Mouse (Mus musculus): Measurements from ENCODE around the gene Rps13. TPM values are rescaled to one million over a fixed set of nuclear protein-coding genes. Genes with fewer than 3 reads are reported as not detected.
"Not testable (repeated sequence)": the region's sequence is repeated elsewhere in the genome, so short reads cannot be mapped to it uniquely, and the experiment has no call there.

Gene Rps13
- 493 and 501 TPM in 2 replicates for polyA plus RNA-seq (2012; ENCODE audit: insufficient read depth, insufficient read length, missing spikeins)

DNA sequence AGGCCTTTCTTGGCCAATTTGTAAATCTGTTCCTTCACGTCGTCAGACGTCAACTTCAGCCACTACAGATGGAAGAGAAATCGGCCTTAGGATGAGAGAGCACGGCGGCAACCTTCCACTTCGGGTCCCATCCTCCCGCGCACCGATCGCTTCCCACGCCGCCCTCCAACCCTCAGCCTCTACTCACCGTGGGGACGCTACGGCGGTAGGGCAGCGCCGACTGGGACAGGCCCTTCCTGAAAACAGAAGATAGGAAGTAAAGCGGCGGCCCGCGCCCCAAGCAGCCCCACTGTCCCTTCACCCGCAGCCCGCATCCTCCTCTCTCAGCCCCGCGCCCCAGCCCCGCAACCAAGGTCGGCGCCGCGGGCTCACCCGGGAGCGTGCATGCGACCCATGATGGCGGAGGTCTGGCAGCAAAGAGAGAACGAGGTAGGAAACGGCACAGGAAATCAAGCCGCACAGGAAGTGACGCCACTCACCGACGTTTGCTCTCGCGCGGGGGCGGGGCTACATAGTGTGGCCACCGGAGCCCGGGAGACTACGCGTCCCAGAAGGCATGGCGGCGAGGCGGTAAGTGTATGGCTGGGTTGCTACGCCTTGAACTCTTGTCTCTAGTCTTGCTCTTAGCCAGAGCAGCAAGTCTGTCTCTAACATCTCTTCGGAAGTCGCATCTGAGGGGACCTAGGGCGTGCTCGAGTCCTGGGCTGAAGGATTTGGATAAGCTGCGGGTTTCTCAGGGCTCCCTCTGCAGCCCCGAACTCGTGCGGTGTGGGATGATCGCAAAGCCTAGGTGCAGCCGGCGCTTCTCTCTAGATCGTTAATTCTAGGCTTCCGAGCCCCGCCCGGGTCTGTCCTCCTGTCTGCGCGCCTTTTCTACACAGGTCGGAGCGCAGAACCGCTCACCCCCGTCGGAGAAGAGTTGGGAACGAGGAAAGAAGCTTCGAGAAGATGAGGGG is at the start of gene Rps13:
Rps13 (minus strand) TSS at position 483 of the 956 bp plus-strand sequence.
- Histone ChIP-seq H3K27ac (ENCODE audit: insufficient read depth, low read depth, low read length) (peak within 1 kb of the TSS; percentile 48), H3K4me3 (ENCODE audit: insufficient read depth, low read length) (peak within 1 kb of the TSS; percentile 71), H3K4me1 (ENCODE audit: control insufficient read depth, insufficient read depth, low read length) (peaks cover 7% of the 10 kb centered on the region)
- TF ChIP-seq CTCF (IDR thresholded peaks at IDR 0.05; ENCODE audit: low read depth, low read length): no peak
- no peak for TF ChIP-seq POLR2A (IDR thresholded peaks at IDR 0.05; ENCODE audit: borderline replicate concordance, low read depth, low read length)

DNA sequence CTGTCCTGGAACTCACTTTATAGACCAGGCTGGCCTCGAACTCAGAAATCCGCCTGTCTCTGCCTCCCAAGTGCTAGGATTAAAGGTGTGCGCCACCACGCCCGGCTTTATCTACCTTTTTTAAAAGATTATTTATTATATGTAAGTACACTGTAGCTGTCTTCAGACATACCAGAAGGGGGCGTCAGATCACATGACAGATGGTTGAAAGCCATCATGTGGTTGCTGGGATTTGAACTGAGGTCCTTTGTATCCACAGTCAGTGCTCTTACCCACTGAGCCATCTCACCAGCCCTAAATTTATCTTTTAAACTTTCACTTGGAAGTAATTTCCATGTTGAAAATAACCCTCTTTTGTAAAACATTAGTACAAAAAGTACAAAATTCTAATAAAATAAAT is 45.2 kb upstream of the Rps13 start:
- not testable (repeated sequence) for H3K27ac ChIP-seq (ENCODE audit: insufficient read depth, low read depth, low read length); H3K4me3 ChIP-seq (ENCODE audit: insufficient read depth, low read length); H3K4me1 ChIP-seq (ENCODE audit: control insufficient read depth, insufficient read depth, low read length)

DNA sequence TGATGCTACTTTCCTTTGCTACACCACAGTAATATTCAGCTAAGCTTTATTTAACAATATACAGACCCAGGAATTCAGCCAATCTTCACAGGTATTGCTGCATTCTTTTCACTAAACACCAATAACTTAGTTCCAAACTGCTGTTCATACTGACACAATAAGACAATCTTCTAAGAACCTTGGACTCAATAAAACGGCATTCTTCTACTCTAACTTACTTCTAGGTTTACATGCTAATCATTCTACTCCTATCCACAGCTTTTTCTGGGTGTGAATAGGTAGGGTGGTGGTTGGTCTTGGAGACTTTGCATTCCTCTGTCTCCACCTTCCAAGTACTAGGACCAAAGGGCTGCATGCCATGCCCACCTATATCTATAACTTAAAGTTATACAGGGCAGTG is 40.3 kb upstream of the Rps13 start:
- no peak overlapping the region for H3K27ac ChIP-seq (ENCODE audit: insufficient read depth, low read depth, low read length)
- peaks cover 11% of the 10 kb centered on the region for H3K4me1 ChIP-seq (ENCODE audit: control insufficient read depth, insufficient read depth, low read length)
- no peak for TF ChIP-seq POLR2A (IDR thresholded peaks at IDR 0.05; ENCODE audit: borderline replicate concordance, low read depth, low read length)
- no peak overlapping the region for H3K4me3 ChIP-seq (ENCODE audit: insufficient read depth, low read length)

DNA sequence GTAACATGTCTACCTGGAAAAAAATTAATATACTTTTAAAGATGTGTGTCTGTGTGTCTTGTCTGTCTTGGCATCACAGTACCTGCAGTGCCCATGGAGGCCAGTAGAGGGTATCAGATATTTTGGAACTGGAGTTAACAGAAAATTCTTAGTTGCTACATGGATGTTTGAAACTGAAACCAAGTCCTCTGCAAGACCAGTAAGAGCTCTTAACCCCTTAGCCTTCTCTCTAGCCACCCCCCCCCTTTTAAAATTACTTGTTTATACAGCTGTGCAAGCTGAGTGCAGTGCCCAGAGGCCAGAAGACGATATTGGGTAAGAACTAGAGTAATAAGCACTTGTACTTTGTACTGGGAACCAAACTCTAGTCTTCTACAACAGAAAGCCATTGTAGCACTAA is 2.2 kb upstream of the Rps13 start:
- H3K4me3 ChIP-seq (ENCODE audit: insufficient read depth, low read length): no peak overlapping the region
- no peak overlapping the region; the same call in 1 of the 2 replicates for H3K27ac ChIP-seq (ENCODE audit: insufficient read depth, low read depth, low read length)
- H3K4me1 ChIP-seq (ENCODE audit: control insufficient read depth, insufficient read depth, low read length): peaks cover 7% of the 10 kb centered on the region
- TF ChIP-seq POLR2A (IDR thresholded peaks at IDR 0.05; ENCODE audit: borderline replicate concordance, low read depth, low read length) (no peak), CTCF (IDR thresholded peaks at IDR 0.05; ENCODE audit: low read depth, low read length) (no peak)

DNA sequence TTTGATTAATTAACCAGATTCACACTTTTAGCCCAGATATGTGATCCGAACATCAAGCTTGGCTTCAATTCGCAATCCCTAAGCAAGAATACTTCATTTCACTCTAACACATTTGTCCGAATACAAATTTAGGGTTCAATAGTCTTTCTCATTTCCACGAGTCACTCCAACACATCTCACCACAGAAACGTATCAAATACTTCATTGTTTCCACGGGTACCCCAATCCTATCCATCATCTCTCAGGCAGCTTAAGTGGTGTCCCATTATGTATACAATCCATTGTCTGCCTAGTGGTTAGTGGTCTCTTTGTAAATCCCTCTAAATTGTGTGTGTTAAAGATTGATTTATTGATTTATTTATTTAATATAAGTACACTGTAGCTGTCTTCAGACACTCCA is 1.1 kb upstream of the Rps13 start:
- no peak for TF ChIP-seq POLR2A (IDR thresholded peaks at IDR 0.05; ENCODE audit: borderline replicate concordance, low read depth, low read length)
- TF ChIP-seq CTCF (IDR thresholded peaks at IDR 0.05; ENCODE audit: low read depth, low read length): no peak
- Histone ChIP-seq H3K27ac (ENCODE audit: insufficient read depth, low read depth, low read length) (no peak overlapping the region), H3K4me3 (ENCODE audit: insufficient read depth, low read length) (no peak overlapping the region), H3K4me1 (ENCODE audit: control insufficient read depth, insufficient read depth, low read length) (peaks cover 7% of the 10 kb centered on the region)

DNA sequence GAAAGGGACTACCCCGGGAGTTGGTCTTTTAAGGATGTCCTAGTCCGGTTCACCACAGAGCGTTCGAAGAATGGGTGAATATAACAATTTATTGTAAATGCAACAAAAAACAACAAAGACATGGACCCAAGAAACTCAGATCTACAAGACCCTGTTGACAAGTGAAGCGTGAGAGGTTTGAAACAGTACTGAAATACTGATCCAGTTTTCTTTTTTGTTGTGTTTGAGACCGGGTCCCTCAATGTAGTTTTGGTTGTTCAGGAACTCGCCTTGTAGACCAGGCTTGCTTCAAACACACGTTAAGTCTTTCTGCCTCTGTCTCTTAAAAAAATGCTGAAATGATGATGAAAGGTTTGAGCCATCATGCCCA is 659 bp upstream of the Rps13 start:
- no peak for TF ChIP-seq CTCF (IDR thresholded peaks at IDR 0.05; ENCODE audit: low read depth, low read length)
- TF ChIP-seq POLR2A (IDR thresholded peaks at IDR 0.05; ENCODE audit: borderline replicate concordance, low read depth, low read length): no peak

DNA sequence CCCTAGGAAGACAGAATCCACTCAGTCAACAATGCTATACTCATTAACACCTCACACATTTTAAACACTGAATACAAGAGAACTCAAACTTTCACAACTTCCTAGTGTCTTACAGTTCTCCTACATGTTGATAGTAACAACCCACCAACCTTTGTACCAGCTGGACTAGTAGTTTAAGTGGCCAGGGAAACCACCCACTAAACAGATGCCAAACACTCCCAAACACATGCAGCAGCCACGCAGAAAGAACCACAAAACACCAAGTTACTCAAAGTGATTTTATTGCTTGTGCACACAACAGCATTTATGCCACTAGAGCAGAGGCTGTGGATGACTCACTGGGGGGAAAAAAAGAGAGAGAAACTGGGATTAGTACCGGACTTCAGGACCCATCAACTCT is 2.7 kb downstream of the Rps13 start:
- TF ChIP-seq CTCF (IDR thresholded peaks at IDR 0.05; ENCODE audit: low read depth, low read length): no peak
- TF ChIP-seq POLR2A (IDR thresholded peaks at IDR 0.05; ENCODE audit: borderline replicate concordance, low read depth, low read length): no peak
- Histone ChIP-seq H3K4me3 (ENCODE audit: insufficient read depth, low read length) (no peak overlapping the region), H3K4me1 (ENCODE audit: control insufficient read depth, insufficient read depth, low read length) (peaks cover 4% of the 10 kb centered on the region; the same call in 1 of the 2 replicates), H3K27ac (ENCODE audit: insufficient read depth, low read depth, low read length) (no peak overlapping the region)

More for the DNA sequence above, 659 bp upstream of the Rps13 start:
- Histone ChIP-seq H3K4me3 (ENCODE audit: insufficient read depth, low read length) (peak overlapping the region; percentile 71), H3K4me1 (ENCODE audit: control insufficient read depth, insufficient read depth, low read length) (peaks cover 7% of the 10 kb centered on the region), H3K27ac (ENCODE audit: insufficient read depth, low read depth, low read length) (peak overlapping the region; percentile 42; the same call in 1 of the 2 replicates)

DNA sequence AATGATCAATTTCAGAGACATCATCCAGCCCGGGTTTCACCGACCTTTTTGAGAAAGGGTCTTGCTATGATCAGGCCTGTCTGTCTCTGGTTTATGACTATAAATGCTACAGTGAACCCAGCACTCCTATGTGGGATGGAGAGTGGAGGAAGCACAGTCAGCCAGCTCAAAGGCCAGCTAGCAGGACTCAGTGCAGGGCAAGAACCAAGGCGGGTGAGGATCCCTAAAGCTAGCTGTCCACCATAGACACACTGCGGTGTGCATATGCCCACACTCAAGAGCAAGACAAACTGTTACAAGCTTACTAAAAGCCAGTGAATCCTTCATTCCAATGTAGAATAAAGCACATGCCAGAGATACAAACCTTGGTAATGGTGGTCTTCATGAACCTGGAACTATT is 4.1 kb downstream of the Rps13 start:
- Histone ChIP-seq H3K4me3 (ENCODE audit: insufficient read depth, low read length) (no peak overlapping the region), H3K4me1 (ENCODE audit: control insufficient read depth, insufficient read depth, low read length) (peaks cover 4% of the 10 kb centered on the region; the same call in 1 of the 2 replicates), H3K27ac (ENCODE audit: insufficient read depth, low read depth, low read length) (no peak overlapping the region)
- TF ChIP-seq CTCF (IDR thresholded peaks at IDR 0.05; ENCODE audit: low read depth, low read length) (no peak), POLR2A (IDR thresholded peaks at IDR 0.05; ENCODE audit: borderline replicate concordance, low read depth, low read length) (no peak)

DNA sequence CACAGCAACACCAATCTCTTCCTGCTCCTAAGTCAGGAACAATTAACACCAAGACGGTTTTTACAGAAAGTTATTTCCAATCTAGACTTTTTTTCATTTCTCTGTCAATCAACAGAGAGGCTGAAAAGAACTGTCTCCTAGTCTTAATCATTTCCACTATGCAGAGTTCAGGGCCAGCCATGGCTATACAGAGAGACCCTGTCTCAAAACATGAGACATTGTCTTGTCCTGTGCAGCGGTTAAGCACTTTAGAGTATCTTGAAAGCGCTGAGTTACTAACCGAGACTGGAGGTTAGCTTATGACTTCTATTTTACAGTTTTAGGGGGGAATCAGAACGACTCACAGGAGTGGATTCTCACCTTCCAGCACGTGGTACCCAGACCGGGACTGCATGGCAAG is 5.2 kb downstream of the Rps13 start:
- Histone ChIP-seq H3K4me3 (ENCODE audit: insufficient read depth, low read length) (no peak overlapping the region), H3K27ac (ENCODE audit: insufficient read depth, low read depth, low read length) (no peak overlapping the region), H3K4me1 (ENCODE audit: control insufficient read depth, insufficient read depth, low read length) (peaks cover 4% of the 10 kb centered on the region; the same call in 1 of the 2 replicates)
- TF ChIP-seq CTCF (IDR thresholded peaks at IDR 0.05; ENCODE audit: low read depth, low read length): no peak
- TF ChIP-seq POLR2A (IDR thresholded peaks at IDR 0.05; ENCODE audit: borderline replicate concordance, low read depth, low read length): no peak

DNA sequence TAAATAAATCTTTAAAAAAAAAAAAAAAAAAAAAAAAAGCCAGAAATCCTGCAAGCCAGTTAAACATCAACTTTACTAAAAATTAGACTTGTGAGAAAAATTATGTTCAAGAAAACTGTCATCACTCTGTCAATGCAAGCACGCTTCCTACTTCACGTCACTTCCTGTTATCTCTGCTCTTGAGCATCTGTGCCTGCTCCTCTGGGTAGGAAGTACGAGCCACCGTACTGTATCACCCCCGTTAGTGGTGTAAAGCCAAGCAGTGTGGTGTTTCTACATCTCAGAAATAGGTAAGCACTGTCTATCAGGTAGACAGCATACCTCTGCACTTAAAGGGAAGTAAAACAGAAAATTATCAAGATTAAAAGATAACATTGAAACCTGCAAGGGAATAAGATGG is 6.1 kb downstream of the Rps13 start:
- Histone ChIP-seq H3K27ac (ENCODE audit: insufficient read depth, low read depth, low read length) (no peak overlapping the region), H3K4me3 (ENCODE audit: insufficient read depth, low read length) (no peak overlapping the region), H3K4me1 (ENCODE audit: control insufficient read depth, insufficient read depth, low read length) (peaks cover 4% of the 10 kb centered on the region; the same call in 1 of the 2 replicates)
- TF ChIP-seq CTCF (IDR thresholded peaks at IDR 0.05; ENCODE audit: low read depth, low read length) (no peak), POLR2A (IDR thresholded peaks at IDR 0.05; ENCODE audit: borderline replicate concordance, low read depth, low read length) (no peak)

Measured in bone marrow macrophage, adult 2 months (primary cell).